Mouse (Mus musculus) embryonic facial prominence, embryonic 11.5 days (tissue): Measurements from ENCODE around the gene Mgmt. TPM values are rescaled to one million over a fixed set of nuclear protein-coding genes. Genes with fewer than 3 reads are reported as not detected.

ENCODE experiments used
- ATAC-seq: fragments of 200-750 bp; cut with Nextera tagmentation; replicated peaks from 2 replicates; pipeline ENCODE4 v1.8.0; 2017; ENCODE audit warnings: low read depth; ENCODE audit not compliant: insufficient number of reproducible peaks, low FRiP score, low TSS enrichment
- DNase-seq: peaks from one replicate; pipeline ENCODE4 v3.0.0-alpha.2; 2015; ENCODE audit warnings: low spot score
- H3K27ac ChIP-seq: fragments of 300-500 bp; sonication (generic); replicated peaks from 2 replicates; pipeline ENCODE4 v1.5.1; 2014; ENCODE audit warnings: mild to moderate bottlenecking, low read depth, low read length, control low read depth
- H3K27me3 ChIP-seq: fragments of 300-500 bp; sonication (generic); 2 replicates; pipeline ENCODE4 v1.6.1; 2014; ENCODE audit warnings: mild to moderate bottlenecking, low read length, moderate library complexity, mixed read lengths; ENCODE audit not compliant: control insufficient read depth, insufficient read depth
- H3K36me3 ChIP-seq: fragments of 300-500 bp; sonication (generic); replicated peaks from 2 replicates; pipeline ENCODE4 v1.6.1; 2014; ENCODE audit warnings: low read depth, mild to moderate bottlenecking, low read length, moderate library complexity, mixed read lengths; ENCODE audit not compliant: control insufficient read depth, insufficient read depth
- H3K4me1 ChIP-seq: fragments of 300-500 bp; sonication (generic); 2 replicates; pipeline ENCODE4 v1.6.1; 2014; ENCODE audit warnings: low read length, mixed read lengths; ENCODE audit not compliant: control insufficient read depth, insufficient read depth
- H3K4me2 ChIP-seq: fragments of 300-500 bp; sonication (generic); 2 replicates; pipeline ENCODE4 v1.6.1; 2014; ENCODE audit warnings: low read depth, mild to moderate bottlenecking, control low read depth, low read length, moderate library complexity
- H3K4me3 ChIP-seq: fragments of 300-500 bp; sonication (generic); 2 replicates; pipeline ENCODE4 v1.5.1; 2014; ENCODE audit warnings: low read depth, low read length, control low read depth
- H3K9ac ChIP-seq: fragments of 300-500 bp; sonication (generic); replicated peaks from 2 replicates; pipeline ENCODE4 v1.6.1; 2014; ENCODE audit warnings: mild to moderate bottlenecking, control low read depth, low read length
- H3K9me3 ChIP-seq: fragments of 300-500 bp; sonication (generic); replicated peaks from 2 replicates; pipeline ENCODE4 v1.6.1; 2016; ENCODE audit warnings: mild to moderate bottlenecking, low read length, inconsistent platforms, mixed read lengths; ENCODE audit not compliant: control insufficient read depth
- WGBS: fragments of 180-500 bp; shearing (Covaris S2); extraction: QIAGEN DNeasy Blood & Tissue Kit; methylation state at CpG from one replicate; pipeline ENCODE4 v1.1.7; 2014; 5-methylcytosine and 5-hydroxymethylcytosine counted together
- polyA plus RNA-seq: library from polyadenylated mRNA; unstranded; fragments of >200 nt; fragmentation: Nextera tagmentation; extraction: Ambion mirVana; gene quantifications from 2 replicates; pipeline ENCODE4 v1.2.1, GENCODE M21; 2014

Gene Mgmt
- polyA plus RNA-seq, 1 experiment from 2014 or later = 5.0 TPM

- Histone ChIP-seq H3K9me3 (no peaks in the 10 kb centered on the region), H3K9ac (no peak overlapping the region), H3K27me3 (no peaks in the 10 kb centered on the region), H3K4me2 (no peak overlapping the region), H3K27ac (no peak overlapping the region), H3K36me3 (no peaks in the 10 kb centered on the region), H3K4me3 (no peak overlapping the region), H3K4me1 (no peaks in the 10 kb centered on the region)
- no peak for DNase-seq
- 66% methylated on average over 5 of the region's 5 CpGs for WGBS
- ATAC-seq = no peak
These were observed 237.5 kb downstream of the Mgmt start for GRCm38 (mm10) chr7:137131957-137132356.

- Histone ChIP-seq H3K36me3 (no peaks in the 10 kb centered on the region), H3K27me3 (no peaks in the 10 kb centered on the region), H3K9me3 (no peaks in the 10 kb centered on the region), H3K9ac (no peak overlapping the region), H3K4me1 (no peaks in the 10 kb centered on the region), H3K4me3 (no peak overlapping the region), H3K27ac (no peak overlapping the region), H3K4me2 (no peak overlapping the region)
- WGBS = 41% methylated on average over 5 of the region's 5 CpGs
- DNase-seq = peak; percentile 54
- ATAC-seq = no peak
These were observed 243.7 kb downstream of the Mgmt start for GRCm38 (mm10) chr7:137138101-137138500.

GRCm38 (mm10) chr7:137140321-137140720, 245.9 kb downstream of the Mgmt start:
- H3K9me3 ChIP-seq = no peaks in the 10 kb centered on the region
- no peak for ATAC-seq
- DNase-seq = no peak
- no peaks in the 10 kb centered on the region for H3K4me1 ChIP-seq
- H3K4me2 ChIP-seq = no peak overlapping the region
- no peaks in the 10 kb centered on the region for H3K36me3 ChIP-seq
- H3K27ac ChIP-seq = no peak overlapping the region
- 83% methylated on average over 7 of the region's 7 CpGs for WGBS
- H3K27me3 ChIP-seq = no peaks in the 10 kb centered on the region
- H3K4me3 ChIP-seq = no peak overlapping the region
- H3K9ac ChIP-seq = no peak overlapping the region

GRCm38 (mm10) chr7:137141386-137141785, 247.0 kb downstream of the Mgmt start:
- no peaks in the 10 kb centered on the region for H3K4me1 ChIP-seq
- H3K4me3 ChIP-seq = no peak overlapping the region
- H3K9me3 ChIP-seq = no peaks in the 10 kb centered on the region
- no peak overlapping the region for H3K9ac ChIP-seq
- H3K27me3 ChIP-seq = no peaks in the 10 kb centered on the region
- no peak for ATAC-seq
- H3K27ac ChIP-seq = no peak overlapping the region
- no peak overlapping the region for H3K4me2 ChIP-seq
- DNase-seq = no peak
- no peaks in the 10 kb centered on the region for H3K36me3 ChIP-seq
- 49% methylated on average over 3 of the region's 3 CpGs for WGBS

GRCm38 (mm10) chr7:137147101-137147500, 252.7 kb downstream of the Mgmt start:
- no peak overlapping the region for H3K4me2 ChIP-seq
- no peaks in the 10 kb centered on the region; the same call in 1 of the 2 replicates for H3K27me3 ChIP-seq
- H3K27ac ChIP-seq = no peak overlapping the region
- ATAC-seq (no peak), DNase-seq (no peak)
- H3K9me3 ChIP-seq = no peaks in the 10 kb centered on the region
- H3K4me1 ChIP-seq = no peaks in the 10 kb centered on the region
- H3K9ac ChIP-seq = no peak overlapping the region
- WGBS = 76% methylated on average over 12 of the region's 12 CpGs
- no peaks in the 10 kb centered on the region for H3K36me3 ChIP-seq
- no peak overlapping the region for H3K4me3 ChIP-seq

- no peak overlapping the region for H3K4me2 ChIP-seq
- H3K4me3 ChIP-seq = no peak overlapping the region
- H3K9me3 ChIP-seq = no peaks in the 10 kb centered on the region
- no peak for ATAC-seq
- no peaks in the 10 kb centered on the region; the same call in 1 of the 2 replicates for H3K27me3 ChIP-seq
- no peak overlapping the region for H3K9ac ChIP-seq
- no peaks in the 10 kb centered on the region for H3K36me3 ChIP-seq
- H3K4me1 ChIP-seq = no peaks in the 10 kb centered on the region
- WGBS = 91% methylated on average over 2 of the region's 2 CpGs
- no peak for DNase-seq
- no peak overlapping the region for H3K27ac ChIP-seq
These were observed 257.4 kb downstream of the Mgmt start for GRCm38 (mm10) chr7:137151854-137152253.

GRCm38 (mm10) chr7:137154623-137155022, 260.2 kb downstream of the Mgmt start:
- Histone ChIP-seq H3K4me2 (no peak overlapping the region), H3K4me1 (no peaks in the 10 kb centered on the region), H3K36me3 (no peaks in the 10 kb centered on the region), H3K4me3 (no peak overlapping the region), H3K27ac (no peak overlapping the region), H3K9me3 (no peaks in the 10 kb centered on the region), H3K27me3 (no peaks in the 10 kb centered on the region; the same call in 1 of the 2 replicates), H3K9ac (no peak overlapping the region)
- WGBS = 85% methylated on average over 2 of the region's 2 CpGs
- no peak for ATAC-seq
- DNase-seq = no peak

- Histone ChIP-seq H3K27ac (no peak overlapping the region), H3K4me2 (no peak overlapping the region), H3K4me3 (no peak overlapping the region), H3K9ac (no peak overlapping the region), H3K36me3 (no peaks in the 10 kb centered on the region), H3K9me3 (no peaks in the 10 kb centered on the region), H3K27me3 (no peaks in the 10 kb centered on the region), H3K4me1 (no peaks in the 10 kb centered on the region)
- DNase-seq (no peak), ATAC-seq (no peak)
These were observed 264.7 kb downstream of the Mgmt start for GRCm38 (mm10) chr7:137159086-137159485.
